Mouse (Mus musculus) embryo, embryonic 11.5 days (tissue): ENCODE data around the gene Pard3b.

Experiments
- DNase-seq: peaks from one replicate; pipeline ENCODE4 v3.0.0-alpha.2; 2012; ENCODE audit warnings: low read depth, low spot score

The Pard3b gene

GRCm38 (mm10) chr1:62076171-62076570 lies 437.5 kb downstream of the Pard3b start:
- DNase-seq, result no peak

- DNase-seq, result no peak
Measured at GRCm38 (mm10) chr1:62081129-62081528, 442.5 kb downstream of the Pard3b start.

GRCm38 (mm10) chr1:62085995-62086394 lies 447.4 kb downstream of the Pard3b start:
- peak; percentile 22 for DNase-seq

GRCm38 (mm10) chr1:62087464-62087863 lies 448.8 kb downstream of the Pard3b start:
- no peak for DNase-seq

GRCm38 (mm10) chr1:62094885-62095284 lies 456.3 kb downstream of the Pard3b start:
- no peak for DNase-seq

GRCm38 (mm10) chr1:62122426-62122825 lies 483.8 kb downstream of the Pard3b start:
- DNase-seq, result no peak

GRCm38 (mm10) chr1:62129186-62129585 lies 490.6 kb downstream of the Pard3b start:
- DNase-seq, result no peak

- DNase-seq, result no peak
Measured at GRCm38 (mm10) chr1:62148134-62148533, 509.5 kb downstream of the Pard3b start.

- no peak for DNase-seq
Measured at GRCm38 (mm10) chr1:62148786-62149185, 510.2 kb downstream of the Pard3b start.

GRCm38 (mm10) chr1:62155970-62156369 lies 517.3 kb downstream of the Pard3b start:
- peak; percentile 9 for DNase-seq

GRCm38 (mm10) chr1:62159592-62159991 lies 521.0 kb downstream of the Pard3b start:
- DNase-seq, result no peak

- no peak for DNase-seq
Measured at GRCm38 (mm10) chr1:62175013-62175640, 536.5 kb downstream of the Pard3b start.

- DNase-seq, result no peak
Measured at GRCm38 (mm10) chr1:62181638-62182037, 543.0 kb downstream of the Pard3b start.

GRCm38 (mm10) chr1:62182634-62183033 lies 544.0 kb downstream of the Pard3b start:
- DNase-seq, result no peak

GRCm38 (mm10) chr1:62190786-62191185 lies 552.2 kb downstream of the Pard3b start:
- DNase-seq, result no peak

- no peak for DNase-seq
Measured at GRCm38 (mm10) chr1:62197515-62197914, 558.9 kb downstream of the Pard3b start.

GRCm38 (mm10) chr1:62200919-62201318 lies 562.3 kb downstream of the Pard3b start:
- no peak for DNase-seq

GRCm38 (mm10) chr1:62201686-62202257 lies 563.1 kb downstream of the Pard3b start:
- DNase-seq, result no peak

- no peak for DNase-seq
Measured at GRCm38 (mm10) chr1:62213285-62213684, 574.7 kb downstream of the Pard3b start.

GRCm38 (mm10) chr1:62215842-62216241 lies 577.2 kb downstream of the Pard3b start:
- no peak for DNase-seq

GRCm38 (mm10) chr1:62216568-62216967 lies 577.9 kb downstream of the Pard3b start:
- DNase-seq, result no peak

- DNase-seq, result no peak
Measured at GRCm38 (mm10) chr1:62229129-62229528, 590.5 kb downstream of the Pard3b start.

GRCm38 (mm10) chr1:62234039-62234438 lies 595.4 kb downstream of the Pard3b start:
- DNase-seq, result no peak

GRCm38 (mm10) chr1:62235121-62235520 lies 596.5 kb downstream of the Pard3b start:
- DNase-seq, result no peak
